Mouse (Mus musculus): Measurements from ENCODE around the gene Zfp653. TPM values are rescaled to one million over a fixed set of nuclear protein-coding genes. Genes with fewer than 3 reads are reported as not detected.

Zfp653 gene
- polyA plus RNA-seq, 1 experiment from 2014 or later = 14.2 TPM

DNA sequence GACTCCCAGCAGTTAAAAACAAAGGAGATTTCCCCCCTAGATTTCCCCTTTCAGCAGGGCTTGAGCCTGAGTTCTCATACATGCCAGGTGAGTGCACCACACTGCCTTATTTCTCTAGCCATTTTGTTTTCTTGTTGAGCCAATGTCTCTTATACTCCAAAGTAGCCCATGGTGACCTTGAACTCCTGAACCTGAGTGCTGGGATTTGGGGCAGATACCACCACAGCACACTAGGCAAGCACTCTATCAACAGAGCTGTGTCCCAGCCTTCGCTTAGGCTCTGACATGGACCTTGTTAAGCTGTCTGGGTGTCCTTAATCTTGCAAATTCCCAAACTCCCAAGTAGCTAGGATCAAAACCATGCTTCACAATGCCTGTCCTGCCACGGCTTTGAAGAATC, 29.3 kb downstream of the Zfp653 start:
- Histone ChIP-seq H3K27me3 (ENCODE audit: insufficient read depth, low read length) (no peaks in the 10 kb centered on the region), H3K27ac (ENCODE audit: low read length) (no peak overlapping the region), H3K9ac (replicated peaks; ENCODE audit: low read length) (no peak overlapping the region), H3K4me1 (ENCODE audit: insufficient read depth, low read length) (no peaks in the 10 kb centered on the region), H3K4me3 (ENCODE audit: low read length) (no peak overlapping the region), H3K9me3 (ENCODE audit: low read length) (0 out of 2 replicates have a peak, but pooled peaks cover 2% of the 10 kb centered on the region), H3K4me2 (replicated peaks; ENCODE audit: low read depth, low read length) (no peak overlapping the region), H3K36me3 (ENCODE audit: insufficient read depth, low read length) (no peaks in the 10 kb centered on the region)
- ATAC-seq (ENCODE audit: low FRiP score, low TSS enrichment) = no peak
- 42% methylated on average over 2 of the region's 2 CpGs for WGBS

GRCm38 (mm10) chr9:22037826-22038225, 33.4 kb downstream of the Zfp653 start:
- Histone ChIP-seq H3K4me2 (replicated peaks; ENCODE audit: low read depth, low read length) (no peak overlapping the region), H3K27ac (ENCODE audit: low read length) (no peak overlapping the region), H3K4me1 (ENCODE audit: insufficient read depth, low read length) (no peaks in the 10 kb centered on the region), H3K36me3 (ENCODE audit: insufficient read depth, low read length) (no peaks in the 10 kb centered on the region), H3K27me3 (ENCODE audit: insufficient read depth, low read length) (no peaks in the 10 kb centered on the region), H3K4me3 (ENCODE audit: low read length) (no peak overlapping the region), H3K9ac (replicated peaks; ENCODE audit: low read length) (no peak overlapping the region), H3K9me3 (ENCODE audit: low read length) (0 out of 2 replicates have a peak, but pooled peaks cover 2% of the 10 kb centered on the region)
- 68% methylated on average over 10 of the region's 10 CpGs for WGBS
- ATAC-seq (ENCODE audit: low FRiP score, low TSS enrichment) = no peak

- WGBS = 51% methylated on average over 6 of the region's 6 CpGs
- 0 out of 2 replicates have a peak, but pooled peaks cover 2% of the 10 kb centered on the region for H3K9me3 ChIP-seq (ENCODE audit: low read length)
- H3K4me2 ChIP-seq (replicated peaks; ENCODE audit: low read depth, low read length) = no peak overlapping the region
- H3K27ac ChIP-seq (ENCODE audit: low read length) = no peak overlapping the region
- H3K4me1 ChIP-seq (ENCODE audit: insufficient read depth, low read length) = no peaks in the 10 kb centered on the region
- no peaks in the 10 kb centered on the region for H3K36me3 ChIP-seq (ENCODE audit: insufficient read depth, low read length)
- H3K4me3 ChIP-seq (ENCODE audit: low read length) = no peak overlapping the region
- ATAC-seq (ENCODE audit: low FRiP score, low TSS enrichment) = no peak
- H3K27me3 ChIP-seq (ENCODE audit: insufficient read depth, low read length) = no peaks in the 10 kb centered on the region
- no peak overlapping the region for H3K9ac ChIP-seq (replicated peaks; ENCODE audit: low read length)
Measured at GRCm38 (mm10) chr9:22035300-22036044, 35.7 kb downstream of the Zfp653 start.

DNA sequence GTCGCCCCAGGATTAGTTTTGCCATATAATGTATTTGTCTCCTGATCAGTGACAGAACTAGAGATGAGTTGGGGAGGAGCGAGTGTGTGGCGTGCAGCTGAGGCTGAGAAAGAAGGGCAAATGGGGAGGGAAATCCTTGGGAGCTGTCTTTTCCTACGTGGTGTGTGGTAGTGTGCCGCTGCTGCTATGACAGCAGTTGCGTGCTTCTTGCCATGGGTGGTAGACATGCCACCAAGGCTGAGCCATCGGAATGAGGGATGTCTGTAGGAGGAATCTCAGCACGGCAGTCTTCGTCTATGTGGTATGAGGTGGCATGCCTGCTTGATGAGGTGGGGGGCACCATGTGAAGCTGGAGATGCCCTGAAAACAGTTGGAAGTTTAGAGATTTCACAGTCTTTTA, 40.8 kb downstream of the Zfp653 start:
- Histone ChIP-seq H3K27ac (ENCODE audit: low read length) (no peak overlapping the region), H3K27me3 (ENCODE audit: insufficient read depth, low read length) (no peaks in the 10 kb centered on the region), H3K36me3 (ENCODE audit: insufficient read depth, low read length) (no peaks in the 10 kb centered on the region), H3K4me2 (replicated peaks; ENCODE audit: low read depth, low read length) (no peak overlapping the region), H3K4me1 (ENCODE audit: insufficient read depth, low read length) (no peaks in the 10 kb centered on the region), H3K4me3 (ENCODE audit: low read length) (no peak overlapping the region), H3K9me3 (ENCODE audit: low read length) (peaks cover 3% of the 10 kb centered on the region; the same call in 1 of the 2 replicates), H3K9ac (replicated peaks; ENCODE audit: low read length) (no peak overlapping the region)
- ATAC-seq (ENCODE audit: low FRiP score, low TSS enrichment) = no peak
- WGBS = 93% methylated on average over 9 of the region's 9 CpGs

GRCm38 (mm10) chr9:22028467-22028866, 42.7 kb downstream of the Zfp653 start:
- H3K9ac ChIP-seq (replicated peaks; ENCODE audit: low read length) = no peak overlapping the region
- H3K27me3 ChIP-seq (ENCODE audit: insufficient read depth, low read length) = no peaks in the 10 kb centered on the region
- H3K4me1 ChIP-seq (ENCODE audit: insufficient read depth, low read length) = no peaks in the 10 kb centered on the region
- H3K4me3 ChIP-seq (ENCODE audit: low read length) = no peak overlapping the region
- peaks cover 3% of the 10 kb centered on the region; the same call in 1 of the 2 replicates for H3K9me3 ChIP-seq (ENCODE audit: low read length)
- H3K4me2 ChIP-seq (replicated peaks; ENCODE audit: low read depth, low read length) = no peak overlapping the region
- ATAC-seq (ENCODE audit: low FRiP score, low TSS enrichment) = no peak
- 66% methylated on average over 7 of the region's 7 CpGs for WGBS
- no peaks in the 10 kb centered on the region for H3K36me3 ChIP-seq (ENCODE audit: insufficient read depth, low read length)
- H3K27ac ChIP-seq (ENCODE audit: low read length) = no peak overlapping the region

DNA sequence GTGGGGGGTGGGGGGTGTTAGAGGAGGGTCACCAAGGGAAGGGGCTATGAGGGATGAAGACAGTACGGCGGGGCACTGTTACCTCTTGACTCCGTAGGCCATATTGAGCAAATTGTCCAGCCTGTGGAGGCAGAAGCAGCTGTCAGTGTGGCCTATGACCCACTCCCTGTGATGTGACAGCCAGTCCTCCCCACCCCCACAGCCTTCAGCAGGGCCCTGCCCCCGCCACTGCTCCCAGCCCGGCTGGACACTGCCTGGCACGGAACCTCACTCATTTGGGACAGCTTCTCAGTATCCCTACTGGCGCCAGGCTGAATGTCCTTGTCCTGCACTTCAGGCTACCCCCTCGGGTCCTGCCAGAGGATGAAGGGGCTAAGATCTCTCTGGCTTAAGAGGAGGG, 46.6 kb downstream of the Zfp653 start:
- Histone ChIP-seq H3K9me3 (ENCODE audit: low read length) (peaks cover under 1% of the 10 kb centered on the region; the same call in 1 of the 2 replicates), H3K27ac (ENCODE audit: low read length) (no peak overlapping the region), H3K36me3 (ENCODE audit: insufficient read depth, low read length) (no peaks in the 10 kb centered on the region), H3K4me2 (replicated peaks; ENCODE audit: low read depth, low read length) (no peak overlapping the region), H3K9ac (replicated peaks; ENCODE audit: low read length) (no peak overlapping the region), H3K27me3 (ENCODE audit: insufficient read depth, low read length) (no peaks in the 10 kb centered on the region), H3K4me3 (ENCODE audit: low read length) (no peak overlapping the region), H3K4me1 (ENCODE audit: insufficient read depth, low read length) (no peaks in the 10 kb centered on the region)
- 45% methylated on average over 8 of the region's 8 CpGs for WGBS
- ATAC-seq (ENCODE audit: low FRiP score, low TSS enrichment) = no peak

DNA sequence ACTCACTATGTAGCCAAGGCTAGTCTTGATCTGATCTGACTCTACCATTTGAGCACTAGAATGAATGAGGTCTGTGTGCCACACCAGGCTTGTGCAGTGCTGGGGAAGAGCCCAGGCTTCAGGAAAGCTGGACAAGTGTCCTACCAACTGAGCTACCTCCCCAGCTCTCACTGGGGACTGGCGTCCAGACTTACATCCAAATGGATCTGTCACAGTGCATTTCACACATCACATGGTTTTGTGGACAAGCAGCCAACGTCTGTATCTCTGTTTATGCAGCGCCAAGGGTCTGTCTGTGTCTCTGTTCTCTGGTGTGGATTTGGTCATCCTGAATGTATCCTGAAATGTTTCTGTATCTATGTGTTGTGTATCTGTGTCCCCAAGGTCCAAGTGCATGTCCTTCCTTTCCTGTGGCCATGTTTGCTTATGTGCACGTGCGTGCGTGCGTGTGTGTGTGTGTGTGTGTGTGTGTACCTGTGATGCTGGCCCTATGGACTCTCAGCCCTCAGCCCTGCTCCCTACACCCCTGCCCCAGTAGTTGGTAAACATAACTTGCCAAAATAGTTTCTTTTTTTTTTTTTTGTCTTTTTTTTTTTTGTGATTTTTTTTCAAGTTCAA, 53.9 kb downstream of the Zfp653 start:
- 75% methylated on average over 7 of the region's 7 CpGs for WGBS
- no peak overlapping the region for H3K4me2 ChIP-seq (replicated peaks; ENCODE audit: low read depth, low read length)
- no peak for ATAC-seq (ENCODE audit: low FRiP score, low TSS enrichment)

GRCm38 (mm10) chr9:22016245-22016644, 54.9 kb downstream of the Zfp653 start:
- 61% methylated on average over 10 of the region's 10 CpGs for WGBS
- no peak for ATAC-seq (ENCODE audit: low FRiP score, low TSS enrichment)
- H3K9ac ChIP-seq (replicated peaks; ENCODE audit: low read length) = no peak overlapping the region
- H3K27me3 ChIP-seq (ENCODE audit: insufficient read depth, low read length) = no peaks in the 10 kb centered on the region
- no peak overlapping the region for H3K27ac ChIP-seq (ENCODE audit: low read length)
- no peak overlapping the region for H3K4me3 ChIP-seq (ENCODE audit: low read length)
- no peaks in the 10 kb centered on the region for H3K4me1 ChIP-seq (ENCODE audit: insufficient read depth, low read length)
- H3K36me3 ChIP-seq (ENCODE audit: insufficient read depth, low read length) = peaks cover 35% of the 10 kb centered on the region
- no peaks in the 10 kb centered on the region for H3K9me3 ChIP-seq (ENCODE audit: low read length)
- H3K4me2 ChIP-seq (replicated peaks; ENCODE audit: low read depth, low read length) = no peak overlapping the region

More for the DNA sequence above, 53.9 kb downstream of the Zfp653 start:
- Histone ChIP-seq H3K4me1 (ENCODE audit: insufficient read depth, low read length) (no peaks in the 10 kb centered on the region), H3K9ac (replicated peaks; ENCODE audit: low read length) (no peak overlapping the region), H3K36me3 (ENCODE audit: insufficient read depth, low read length) (peaks cover 24% of the 10 kb centered on the region), H3K27me3 (ENCODE audit: insufficient read depth, low read length) (no peaks in the 10 kb centered on the region), H3K9me3 (ENCODE audit: low read length) (no peaks in the 10 kb centered on the region), H3K4me3 (ENCODE audit: low read length) (no peak overlapping the region), H3K27ac (ENCODE audit: low read length) (no peak overlapping the region)

DNA sequence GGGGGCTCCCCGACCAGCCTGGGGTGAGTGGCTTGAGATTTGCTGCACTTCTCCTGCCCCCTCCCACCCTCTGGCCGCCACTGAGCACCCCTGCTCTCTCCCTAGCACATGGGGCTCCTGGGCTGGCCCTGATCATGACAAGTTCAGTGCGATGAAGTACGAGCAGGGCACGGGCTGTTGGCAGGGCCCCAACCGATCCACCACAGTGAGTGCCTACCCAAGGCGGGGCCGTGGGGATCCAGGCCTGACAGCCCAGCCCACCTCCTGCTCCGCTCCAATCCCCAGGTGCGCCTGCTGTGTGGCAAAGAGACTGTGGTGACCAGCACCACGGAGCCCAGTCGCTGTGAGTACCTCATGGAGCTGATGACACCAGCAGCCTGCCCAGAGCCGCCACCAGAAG, 58.4 kb downstream of the Zfp653 start:
- WGBS = 91% methylated on average over 13 of the region's 13 CpGs
- no peak overlapping the region for H3K27ac ChIP-seq (ENCODE audit: low read length)
- H3K9me3 ChIP-seq (ENCODE audit: low read length) = no peaks in the 10 kb centered on the region
- no peaks in the 10 kb centered on the region for H3K27me3 ChIP-seq (ENCODE audit: insufficient read depth, low read length)
- peaks cover 70% of the 10 kb centered on the region for H3K36me3 ChIP-seq (ENCODE audit: insufficient read depth, low read length)
- H3K4me1 ChIP-seq (ENCODE audit: insufficient read depth, low read length) = no peaks in the 10 kb centered on the region
- no peak overlapping the region for H3K4me3 ChIP-seq (ENCODE audit: low read length)
- H3K4me2 ChIP-seq (replicated peaks; ENCODE audit: low read depth, low read length) = no peak overlapping the region
- H3K9ac ChIP-seq (replicated peaks; ENCODE audit: low read length) = no peak overlapping the region
- no peak for ATAC-seq (ENCODE audit: low FRiP score, low TSS enrichment)

DNA sequence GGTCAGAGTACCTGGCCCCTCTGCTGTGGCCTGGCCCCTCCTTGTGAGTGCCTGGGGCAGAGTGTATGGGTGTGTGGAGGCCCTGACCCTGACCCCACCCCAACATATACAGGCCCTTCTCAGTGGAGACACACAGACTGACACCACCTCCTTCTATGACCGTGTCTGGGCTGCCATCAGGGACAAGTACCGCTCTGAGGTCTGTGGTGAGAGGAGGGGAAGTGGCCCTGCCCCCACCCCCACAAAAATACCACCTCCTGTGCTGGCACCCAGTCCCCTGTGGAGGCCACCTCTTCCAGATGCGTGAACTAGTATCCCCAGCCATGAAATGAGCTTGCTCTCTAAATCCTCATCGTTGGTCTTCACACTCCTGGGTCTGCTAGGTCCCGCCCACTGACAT, 60.1 kb downstream of the Zfp653 start:
- Histone ChIP-seq H3K9ac (replicated peaks; ENCODE audit: low read length) (no peak overlapping the region), H3K4me2 (replicated peaks; ENCODE audit: low read depth, low read length) (no peak overlapping the region), H3K36me3 (ENCODE audit: insufficient read depth, low read length) (peaks cover 82% of the 10 kb centered on the region), H3K4me3 (ENCODE audit: low read length) (no peak overlapping the region), H3K27me3 (ENCODE audit: insufficient read depth, low read length) (no peaks in the 10 kb centered on the region), H3K27ac (ENCODE audit: low read length) (no peak overlapping the region), H3K4me1 (ENCODE audit: insufficient read depth, low read length) (no peaks in the 10 kb centered on the region), H3K9me3 (ENCODE audit: low read length) (no peaks in the 10 kb centered on the region)
- 88% methylated on average over 5 of the region's 5 CpGs for WGBS
- 0 out of 2 replicates have a peak, but pooled peaks have one; percentile 47 for ATAC-seq (ENCODE audit: low FRiP score, low TSS enrichment)
